12 mouse cellular contexts compared by ENCODE assay signal in the genomic region with DNA sequence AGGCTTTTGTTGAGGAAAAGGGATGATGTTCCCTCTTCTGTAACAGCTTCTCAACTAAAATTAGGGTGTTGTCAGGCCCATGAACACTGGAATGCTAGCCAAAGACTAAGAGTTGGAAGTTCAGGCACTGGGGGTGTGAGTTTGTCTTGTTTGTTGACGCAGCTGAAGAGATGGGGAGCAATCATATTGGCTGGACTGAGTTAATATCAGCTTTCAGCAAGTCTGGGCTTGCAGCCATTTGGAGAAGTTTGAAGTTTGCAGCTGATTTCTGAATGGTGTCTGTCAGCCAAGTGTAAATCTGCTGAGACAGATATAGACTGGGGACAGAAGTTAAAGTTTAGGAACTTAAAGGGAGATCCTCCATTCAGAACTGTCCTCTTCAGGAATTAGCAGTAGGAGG. TPM values are rescaled to one million over a fixed set of nuclear protein-coding genes. Genes with fewer than 3 reads are reported as not detected.
A peak's percentile ranks its signal among the peaks of the same experiment; 100 is the strongest.
DNase-seq lines count a peak whose midpoint lies in the region; ATAC-seq and TF ChIP-seq lines count a peak whose summit lies in the region.
"Had no signal": no experiment of that assay in that cellular context is flagged by ENCODE, and none has a peak within 500 bp of the region (broad histone marks: within the 10 kb centered on the region; RNA-seq: fewer than 3 reads in every experiment).

No protein-coding gene starts in this region.

- H3K4me3 ChIP-seq in midbrain, postnatal 0 days (ENCODE audit: low read depth, low read length): no peak overlapping the region
- no peak overlapping the region for H3K4me3 ChIP-seq in midbrain, embryonic 15.5 days
- no peak overlapping the region for H3K4me3 ChIP-seq in heart, embryonic 16.5 days (ENCODE audit: low read length)
- H3K4me3 ChIP-seq: heart, embryonic 13.5 days; liver, embryonic 12.5 days; midbrain, embryonic 12.5 days had no signal

- 61% methylated on average over 1 of the region's 1 CpGs for WGBS in midbrain, postnatal 0 days
- 73% methylated on average over 1 of the region's 1 CpGs for WGBS in midbrain, embryonic 15.5 days
- 47% methylated on average over 1 of the region's 1 CpGs for WGBS in heart, embryonic 16.5 days

- TF ChIP-seq CTCF in midbrain, postnatal 0 days (IDR thresholded peaks at IDR 0.05): no peak

- H3K4me2 ChIP-seq in midbrain, postnatal 0 days (ENCODE audit: low read depth, low read length, poor library complexity, severe bottlenecking): no peak overlapping the region
- H3K4me2 ChIP-seq in midbrain, embryonic 15.5 days: no peak overlapping the region
- H3K4me2 ChIP-seq in heart, embryonic 16.5 days (ENCODE audit: low read depth, low read length): no peak overlapping the region
- H3K4me2 ChIP-seq: heart, embryonic 13.5 days; liver, embryonic 12.5 days; midbrain, embryonic 12.5 days had no signal

- H3K36me3 ChIP-seq in midbrain, postnatal 0 days (ENCODE audit: insufficient read depth, low read length): no peaks in the 10 kb centered on the region
- H3K36me3 ChIP-seq in midbrain, embryonic 15.5 days (replicated peaks): no peaks in the 10 kb centered on the region
- no peaks in the 10 kb centered on the region for H3K36me3 ChIP-seq in heart, embryonic 16.5 days (ENCODE audit: control insufficient read depth, insufficient read depth)
- H3K36me3 ChIP-seq: heart, embryonic 13.5 days; liver, embryonic 12.5 days; midbrain, embryonic 12.5 days had no signal

- no peak overlapping the region for H3K9ac ChIP-seq in midbrain, postnatal 0 days (replicated peaks; ENCODE audit: low read length, poor library complexity, severe bottlenecking)
- no peak overlapping the region for H3K9ac ChIP-seq in midbrain, embryonic 15.5 days
- no peak overlapping the region for H3K9ac ChIP-seq in heart, embryonic 16.5 days (ENCODE audit: low read length)
- H3K9ac ChIP-seq: heart, embryonic 13.5 days; liver, embryonic 12.5 days; midbrain, embryonic 12.5 days had no signal

- ATAC-seq in frontal cortex, adult (ENCODE audit: low TSS enrichment): peak; percentile 47; the same call in 1 of the 2 replicates
- no peak for ATAC-seq in midbrain, postnatal 0 days (ENCODE audit: low FRiP score)
- no peak for ATAC-seq in midbrain, embryonic 15.5 days (replicated peaks)
- 0 out of 2 replicates have a peak, but pooled peaks have one; percentile 45 for ATAC-seq in heart, embryonic 16.5 days (replicated peaks; ENCODE audit: extremely low read depth, insufficient read depth, low FRiP score)
- ATAC-seq in megakaryocyte-erythroid progenitor cell, adult 5-6 weeks (replicated peaks; ENCODE audit: low FRiP score, low TSS enrichment, poor library complexity, severe bottlenecking): peak; percentile 85
- ATAC-seq: liver, embryonic 12.5 days had no signal

- no peaks in the 10 kb centered on the region for H3K4me1 ChIP-seq in midbrain, postnatal 0 days (ENCODE audit: insufficient read depth, low read length)
- H3K4me1 ChIP-seq in midbrain, embryonic 15.5 days: no peaks in the 10 kb centered on the region
- 0 out of 2 replicates have a peak, but pooled peaks cover 2% of the 10 kb centered on the region for H3K4me1 ChIP-seq in heart, embryonic 16.5 days (ENCODE audit: control insufficient read depth, insufficient read depth, low read length)
- H3K4me1 ChIP-seq: heart, embryonic 13.5 days; liver, embryonic 12.5 days; midbrain, embryonic 12.5 days had no signal

- H3K27ac ChIP-seq in midbrain, postnatal 0 days (ENCODE audit: low read depth, low read length): no peak overlapping the region
- H3K27ac ChIP-seq in midbrain, embryonic 15.5 days: no peak overlapping the region
- H3K27ac ChIP-seq in heart, embryonic 16.5 days (ENCODE audit: low read length): no peak overlapping the region
- H3K27ac ChIP-seq: heart, embryonic 13.5 days; liver, embryonic 12.5 days; midbrain, embryonic 12.5 days had no signal

- DNase-seq in frontal cortex, postnatal 14 days (ENCODE audit: low spot score in 2 of 2): no peak
- peak; percentile 21 for DNase-seq in midbrain, postnatal 0 days (ENCODE audit: low spot score)
- DNase-seq in cerebellum, adult 18-20 months: no peak
- DNase-seq in left cerebral cortex, adult 9 months (ENCODE audit: low spot score in 2 of 2): no peak
- DNase-seq: thymus, postnatal 36 days had no signal

- no peaks in the 10 kb centered on the region for H3K27me3 ChIP-seq in midbrain, postnatal 0 days (ENCODE audit: insufficient read depth, low read length)
- no peaks in the 10 kb centered on the region for H3K27me3 ChIP-seq in midbrain, embryonic 15.5 days (replicated peaks)
- H3K27me3 ChIP-seq in heart, embryonic 16.5 days (ENCODE audit: control insufficient read depth, insufficient read depth, low read length): no peaks in the 10 kb centered on the region
- H3K27me3 ChIP-seq: heart, embryonic 13.5 days; liver, embryonic 12.5 days; midbrain, embryonic 12.5 days had no signal

- no peaks in the 10 kb centered on the region for H3K9me3 ChIP-seq in midbrain, postnatal 0 days (ENCODE audit: low read length)
- no peaks in the 10 kb centered on the region for H3K9me3 ChIP-seq in midbrain, embryonic 15.5 days
- H3K9me3 ChIP-seq in heart, embryonic 16.5 days (replicated peaks; ENCODE audit: control insufficient read depth, low read length): no peaks in the 10 kb centered on the region
- H3K9me3 ChIP-seq: heart, embryonic 13.5 days; liver, embryonic 12.5 days; midbrain, embryonic 12.5 days had no signal

RNA-seq across cellular contexts. Expression of gene Smox, which starts 21.4 kb away (rescaled TPM):
- 77.6 and 84.2 TPM in 2 replicates for total RNA-seq in midbrain, postnatal 0 days (2014; rRNA removed)
- 65.6 and 73.6 TPM in 2 replicates for polyA plus RNA-seq in midbrain, postnatal 0 days (2015; fragmentation: Nextera tagmentation; extraction: Ambion mirVana)
- polyA plus RNA-seq in midbrain, embryonic 15.5 days (2015; fragmentation: Nextera tagmentation; extraction: Ambion mirVana): 49.0 and 50.7 TPM in 2 replicates
- 31.9 and 32.7 TPM in 2 replicates for polyA plus RNA-seq in heart, embryonic 16.5 days (2015; fragmentation: Nextera tagmentation; extraction: Ambion mirVana)
- 12.5 and 27.3 TPM in 2 replicates for total RNA-seq in megakaryocyte-erythroid progenitor cell, adult 5-6 weeks (2014; fragmentation: Nextera tagmentation)
- total RNA-seq in megakaryocyte-erythroid progenitor cell, adult 5-6 weeks (2017): 8.7 and 18.9 TPM in 2 replicates

Comparison
In these comparisons a context has a peak if more than half of its experiments do, and no peak if none do; other contexts are left out.
1. ATAC-seq: peak in frontal cortex, adult (single experiment), heart, embryonic 16.5 days (single experiment) and megakaryocyte-erythroid progenitor cell, adult 5-6 weeks (single experiment); none in midbrain, postnatal 0 days (single experiment) and midbrain, embryonic 15.5 days (single experiment).